Mouse (Mus musculus): ENCODE measurements around the gene Cttnbp2. TPM values are rescaled to one million over a fixed set of nuclear protein-coding genes. Genes with fewer than 3 reads are reported as not detected.
A peak's percentile ranks its signal among the peaks of the same experiment; 100 is the strongest.

The Cttnbp2 gene
- 1.4 and 1.9 TPM in 2 replicates for polyA plus RNA-seq (2015; fragmentation: Nextera tagmentation; extraction: Ambion mirVana)

GRCm38 (mm10) chr6:18514480-18515352 lies at the start of gene Cttnbp2:
TSS of gene Cttnbp2 (minus strand) at chr6:18514843.
- ATAC-seq (ENCODE audit: low read depth) (peak; percentile 57), DNase-seq (peak; percentile 21)
- Histone ChIP-seq H3K4me2 (peak within 1 kb of the TSS; percentile 69), H3K9ac (no peak within 1 kb of the TSS), H3K27ac (no peak within 1 kb of the TSS), H3K4me3 (replicated peaks) (peak within 1 kb of the TSS; percentile 58), H3K9me3 (replicated peaks) (no peaks in the 10 kb centered on the region), H3K36me3 (no peaks in the 10 kb centered on the region), H3K4me1 (replicated peaks) (no peaks in the 10 kb centered on the region), H3K27me3 (peaks cover 48% of the 10 kb centered on the region)
- 2% methylated on average over 66 of the region's 70 CpGs for WGBS (ENCODE audit: insufficient replicate concordance)

- Histone ChIP-seq H3K4me3 (replicated peaks) (no peak overlapping the region), H3K27ac (no peak overlapping the region), H3K9ac (no peak overlapping the region), H3K4me2 (no peak overlapping the region), H3K9me3 (replicated peaks) (no peaks in the 10 kb centered on the region), H3K36me3 (no peaks in the 10 kb centered on the region), H3K4me1 (replicated peaks) (no peaks in the 10 kb centered on the region), H3K27me3 (no peaks in the 10 kb centered on the region)
- DNase-seq (no peak), ATAC-seq (ENCODE audit: low read depth) (no peak)
- 54% methylated on average over 1 of the region's 1 CpGs for WGBS (ENCODE audit: insufficient replicate concordance)
Observed at GRCm38 (mm10) chr6:18559019-18559418, 44.4 kb upstream of the Cttnbp2 start.

- H3K9ac ChIP-seq: no peak overlapping the region
- no peaks in the 10 kb centered on the region for H3K36me3 ChIP-seq
- ATAC-seq (ENCODE audit: low read depth) (no peak), DNase-seq (no peak)
- 60% methylated on average over 24 of the region's 24 CpGs for whole genome bisulfite sequencing (ENCODE audit: insufficient replicate concordance)
- H3K27me3 ChIP-seq: no peaks in the 10 kb centered on the region
- no peak overlapping the region for H3K27ac ChIP-seq
- no peaks in the 10 kb centered on the region for H3K9me3 ChIP-seq (replicated peaks)
- H3K4me2 ChIP-seq: peak overlapping the region; percentile 19; the same call in 1 of the 2 replicates
- no peak overlapping the region for H3K4me3 ChIP-seq (replicated peaks)
- no peaks in the 10 kb centered on the region for H3K4me1 ChIP-seq (replicated peaks)
Observed at GRCm38 (mm10) chr6:18547516-18548465, 33.1 kb upstream of the Cttnbp2 start.

- Histone ChIP-seq H3K27me3 (no peaks in the 10 kb centered on the region), H3K36me3 (no peaks in the 10 kb centered on the region), H3K4me2 (no peak overlapping the region), H3K4me1 (replicated peaks) (no peaks in the 10 kb centered on the region), H3K9me3 (replicated peaks) (no peaks in the 10 kb centered on the region), H3K4me3 (replicated peaks) (no peak overlapping the region), H3K9ac (no peak overlapping the region), H3K27ac (no peak overlapping the region)
- 41% methylated on average over 2 of the region's 2 CpGs for WGBS (ENCODE audit: insufficient replicate concordance)
- ATAC-seq (ENCODE audit: low read depth) (no peak), DNase-seq (no peak)
Observed at GRCm38 (mm10) chr6:18543878-18544277, 29.2 kb upstream of the Cttnbp2 start.

GRCm38 (mm10) chr6:18540396-18540795 lies 25.8 kb upstream of the Cttnbp2 start:
- H3K9me3 ChIP-seq (replicated peaks): no peaks in the 10 kb centered on the region
- H3K4me3 ChIP-seq (replicated peaks): no peak overlapping the region
- DNase-seq (no peak), ATAC-seq (ENCODE audit: low read depth) (no peak)
- no peak overlapping the region for H3K9ac ChIP-seq
- H3K4me2 ChIP-seq: no peak overlapping the region
- no peaks in the 10 kb centered on the region for H3K27me3 ChIP-seq
- no peaks in the 10 kb centered on the region for H3K4me1 ChIP-seq (replicated peaks)
- 42% methylated on average over 4 of the region's 4 CpGs for WGBS (ENCODE audit: insufficient replicate concordance)
- no peaks in the 10 kb centered on the region for H3K36me3 ChIP-seq
- H3K27ac ChIP-seq: no peak overlapping the region

- Histone ChIP-seq H3K36me3 (no peaks in the 10 kb centered on the region), H3K27me3 (no peaks in the 10 kb centered on the region), H3K27ac (no peak overlapping the region), H3K9me3 (replicated peaks) (no peaks in the 10 kb centered on the region), H3K4me1 (replicated peaks) (no peaks in the 10 kb centered on the region), H3K9ac (no peak overlapping the region), H3K4me2 (no peak overlapping the region), H3K4me3 (replicated peaks) (no peak overlapping the region)
- ATAC-seq (ENCODE audit: low read depth) (no peak), DNase-seq (no peak)
- 70% methylated on average over 3 of the region's 3 CpGs for WGBS (ENCODE audit: insufficient replicate concordance)
Observed at GRCm38 (mm10) chr6:18530394-18530793, 15.8 kb upstream of the Cttnbp2 start.

- H3K9ac ChIP-seq: no peak overlapping the region
- DNase-seq: no peak
- no peaks in the 10 kb centered on the region for H3K4me1 ChIP-seq (replicated peaks)
- peaks cover 45% of the 10 kb centered on the region for H3K27me3 ChIP-seq
- H3K27ac ChIP-seq: no peak overlapping the region
- no peaks in the 10 kb centered on the region for H3K36me3 ChIP-seq
- ATAC-seq (ENCODE audit: low read depth): no peak
- no peak overlapping the region for H3K4me3 ChIP-seq (replicated peaks)
- no peaks in the 10 kb centered on the region for H3K9me3 ChIP-seq (replicated peaks)
- WGBS (ENCODE audit: insufficient replicate concordance): 11% methylated on average over 2 of the region's 2 CpGs
- no peak overlapping the region for H3K4me2 ChIP-seq
Observed at GRCm38 (mm10) chr6:18517626-18518025, 3.0 kb upstream of the Cttnbp2 start.

- H3K27ac ChIP-seq: no peak overlapping the region
- H3K4me3 ChIP-seq (replicated peaks): peak overlapping the region; percentile 58
- ATAC-seq (ENCODE audit: low read depth) (no peak; the same call in 1 of the 2 replicates), DNase-seq (no peak)
- no peaks in the 10 kb centered on the region for H3K36me3 ChIP-seq
- H3K9ac ChIP-seq: no peak overlapping the region
- 2% methylated on average over 26 of the region's 28 CpGs for WGBS (ENCODE audit: insufficient replicate concordance)
- H3K4me1 ChIP-seq (replicated peaks): no peaks in the 10 kb centered on the region
- peak overlapping the region; percentile 69 for H3K4me2 ChIP-seq
- no peaks in the 10 kb centered on the region for H3K9me3 ChIP-seq (replicated peaks)
- H3K27me3 ChIP-seq: peaks cover 48% of the 10 kb centered on the region
Observed at GRCm38 (mm10) chr6:18513611-18514473, 801 bp downstream of the Cttnbp2 start.

- Histone ChIP-seq H3K27me3 (peaks cover 42% of the 10 kb centered on the region), H3K36me3 (no peaks in the 10 kb centered on the region), H3K4me1 (replicated peaks) (no peaks in the 10 kb centered on the region), H3K27ac (no peak overlapping the region), H3K9ac (no peak overlapping the region), H3K9me3 (replicated peaks) (no peaks in the 10 kb centered on the region), H3K4me3 (replicated peaks) (no peak overlapping the region), H3K4me2 (no peak overlapping the region)
- no peak for ATAC-seq (ENCODE audit: low read depth)
- WGBS (ENCODE audit: insufficient replicate concordance): 78% methylated on average over 6 of the region's 6 CpGs
- DNase-seq: no peak
Observed at GRCm38 (mm10) chr6:18511886-18512285, 2.8 kb downstream of the Cttnbp2 start.

GRCm38 (mm10) chr6:18508036-18508435 lies 6.6 kb downstream of the Cttnbp2 start:
- DNase-seq (no peak), ATAC-seq (ENCODE audit: low read depth) (no peak)
- Histone ChIP-seq H3K4me3 (replicated peaks) (no peak overlapping the region), H3K9me3 (replicated peaks) (no peaks in the 10 kb centered on the region), H3K27me3 (peaks cover 7% of the 10 kb centered on the region), H3K4me2 (no peak overlapping the region), H3K9ac (no peak overlapping the region), H3K36me3 (no peaks in the 10 kb centered on the region), H3K27ac (no peak overlapping the region), H3K4me1 (replicated peaks) (no peaks in the 10 kb centered on the region)
- 16% methylated on average over 2 of the region's 2 CpGs for WGBS (ENCODE audit: insufficient replicate concordance)
